Mouse (Mus musculus) kidney, embryonic 15.5 days (tissue): ENCODE results near the gene Lrrc73. TPM values are rescaled to one million over a fixed set of nuclear protein-coding genes. Genes with fewer than 3 reads are reported as not detected.

ENCODE experiments used
- ATAC-seq: fragments of 200-750 bp; cut with Nextera tagmentation; replicated peaks from 2 replicates; pipeline ENCODE4 v1.8.0; 2017; ENCODE audit warnings: moderate TSS enrichment; ENCODE audit not compliant: low FRiP score
- H3K27ac ChIP-seq: fragments of 300-500 bp; sonication (generic); 2 replicates; pipeline ENCODE4 v1.5.1; 2015; ENCODE audit warnings: mild to moderate bottlenecking, inconsistent platforms
- H3K27me3 ChIP-seq: fragments of 300-500 bp; sonication (generic); 2 replicates; pipeline ENCODE4 v1.6.1; 2015; ENCODE audit warnings: inconsistent platforms
- H3K36me3 ChIP-seq: fragments of 300-500 bp; sonication (generic); 2 replicates; pipeline ENCODE4 v1.6.1; 2015; ENCODE audit warnings: inconsistent platforms
- H3K4me1 ChIP-seq: fragments of 300-500 bp; sonication (generic); 2 replicates; pipeline ENCODE4 v1.6.1; 2015; ENCODE audit warnings: inconsistent platforms
- H3K4me2 ChIP-seq: fragments of 300-500 bp; sonication (generic); 2 replicates; pipeline ENCODE4 v1.6.1; 2015; ENCODE audit warnings: moderate library complexity, mild to moderate bottlenecking, inconsistent platforms
- H3K4me3 ChIP-seq: fragments of 300-500 bp; sonication (generic); replicated peaks from 2 replicates; pipeline ENCODE4 v1.5.1; 2015; ENCODE audit warnings: mild to moderate bottlenecking, inconsistent platforms
- H3K9ac ChIP-seq: fragments of 300-500 bp; sonication (generic); 2 replicates; pipeline ENCODE4 v1.6.1; 2015; ENCODE audit warnings: mild to moderate bottlenecking, inconsistent platforms
- H3K9me3 ChIP-seq: fragments of 300-500 bp; sonication (generic); replicated peaks from 2 replicates; pipeline ENCODE4 v1.6.1; 2016; ENCODE audit warnings: inconsistent platforms
- WGBS: fragments of 180-500 bp; shearing (Covaris S2); methylation state at CpG from one replicate; pipeline ENCODE4 v1.1.7; 2015; ENCODE audit warnings: mixed read lengths; 5-methylcytosine and 5-hydroxymethylcytosine counted together
- microRNA counts: library from miRNA; unstranded; fragments of <30 nt; microRNA quantifications from one replicate; lab custom pipeline; 2016
- microRNA-seq: library from miRNA; unstranded; fragments of <30 nt; microRNA quantifications from one replicate; pipeline ENCODE4, GENCODE M21; 2016
- polyA plus RNA-seq: library from polyadenylated mRNA; unstranded; fragments of >200 nt; fragmentation: Nextera tagmentation; extraction: Ambion mirVana; gene quantifications from 2 replicates; pipeline ENCODE4 v1.2.1, GENCODE M21; 2015

The Lrrc73 gene
- polyA plus RNA-seq, 1 experiment from 2014 or later = 0.60 TPM

- WGBS = 76% methylated on average over 12 of the region's 12 CpGs
- H3K9ac ChIP-seq = no peak overlapping the region
- H3K4me1 ChIP-seq = peaks cover 21% of the 10 kb centered on the region
- no peak overlapping the region for H3K4me2 ChIP-seq
- no peak for ATAC-seq
- H3K9me3 ChIP-seq = no peaks in the 10 kb centered on the region
- peaks cover 34% of the 10 kb centered on the region for H3K27me3 ChIP-seq
- no peak overlapping the region for H3K27ac ChIP-seq
- no peak overlapping the region for H3K4me3 ChIP-seq
- H3K36me3 ChIP-seq = no peaks in the 10 kb centered on the region
These were observed 48.6 kb downstream of the Lrrc73 start for GRCm38 (mm10) chr17:46301892-46302291.

GRCm38 (mm10) chr17:46304184-46304583, 50.9 kb downstream of the Lrrc73 start:
- Histone ChIP-seq H3K4me3 (no peak overlapping the region), H3K9me3 (no peaks in the 10 kb centered on the region), H3K27me3 (peaks cover 11% of the 10 kb centered on the region), H3K36me3 (no peaks in the 10 kb centered on the region), H3K9ac (no peak overlapping the region), H3K4me1 (no peaks in the 10 kb centered on the region), H3K4me2 (no peak overlapping the region), H3K27ac (no peak overlapping the region)
- 84% methylated on average over 9 of the region's 9 CpGs for WGBS
- no peak for ATAC-seq

MicroRNAs within 50 kb of the gene (microRNA counts, 519-probe panel; counts per million panel counts)
- 31.7 counts per million for microRNA mmu-miR-693-3p (lab: Ali Mortazavi, UCI)
- microRNA mmu-miR-693-5p (lab: Ali Mortazavi, UCI) = 31.7 counts per million

Small RNA genes lying within 50 kb of the gene (microRNA-seq; reads per million reads assigned to microRNA genes)
- gene Mir693 = not detected

Other genes with a start within 250 kb of the Lrrc73 start
- 5.9 and 6.6 TPM in 2 replicates for gene Vegfa, start 221.2 kb upstream of the Lrrc73 start, polyA plus RNA-seq
- 154 and 155 TPM in 2 replicates for gene Mrps18a, start 142.5 kb upstream of the Lrrc73 start, polyA plus RNA-seq
- gene Rsph9, start 109.3 kb upstream of the Lrrc73 start, polyA plus RNA-seq = 11.7 and 12.1 TPM in 2 replicates
- 37.5 and 39.2 TPM in 2 replicates for gene Mad2l1bp, start 100.0 kb upstream of the Lrrc73 start, polyA plus RNA-seq
- 36.8 and 44.4 TPM in 2 replicates for gene Gtpbp2, start 92.5 kb upstream of the Lrrc73 start, polyA plus RNA-seq
- gene Polh, start 50.9 kb upstream of the Lrrc73 start, polyA plus RNA-seq = 16.5 and 17.0 TPM in 2 replicates
- 41.9 and 44.8 TPM in 2 replicates for gene Xpo5, start 50.7 kb upstream of the Lrrc73 start, polyA plus RNA-seq
- 104 TPM in 2 replicates for gene Polr1c, start 5.5 kb upstream of the Lrrc73 start, polyA plus RNA-seq
- gene Yipf3, start 5.5 kb upstream of the Lrrc73 start, polyA plus RNA-seq = 103 and 113 TPM in 2 replicates
- gene Tjap1, start 29.5 kb downstream of the Lrrc73 start, polyA plus RNA-seq = 40.3 and 47.7 TPM in 2 replicates
- 0.42 and 0.85 TPM in 2 replicates for gene Dlk2, start 43.9 kb downstream of the Lrrc73 start, polyA plus RNA-seq
- gene Abcc10, start 74.8 kb downstream of the Lrrc73 start, polyA plus RNA-seq = 5.8 and 6.3 TPM in 2 replicates
- 9.9 and 10.3 TPM in 2 replicates for gene Zfp318, start 130.2 kb downstream of the Lrrc73 start, polyA plus RNA-seq
- 0.51 and 0.64 TPM in 2 replicates for gene Crip3, start 175.4 kb downstream of the Lrrc73 start, polyA plus RNA-seq
- gene Slc22a7, start 184.9 kb downstream of the Lrrc73 start, polyA plus RNA-seq = not detected in 2 replicates
- gene Ttbk1, start 234.1 kb downstream of the Lrrc73 start, polyA plus RNA-seq = 0.17 and 0.26 TPM in 2 replicates
- 58.0 and 58.5 TPM in 2 replicates for gene Dnph1, start 243.2 kb downstream of the Lrrc73 start, polyA plus RNA-seq